Mouse (Mus musculus): ENCODE results near the gene Tdrd3.

GRCm38 (mm10) chr14:87475721-87476359 is 59.4 kb downstream of the Tdrd3 start:
- TF ChIP-seq CTCF (IDR thresholded peaks at IDR 0.05; ENCODE audit: low read depth), result no peak
- TF ChIP-seq EP300 (IDR thresholded peaks at IDR 0.05; ENCODE audit: low read depth), result no peak

Measured in liver, postnatal 0 days (tissue).